Mouse (Mus musculus): ENCODE results near the gene Cphx1.
"Not testable (repeated sequence)": the region's sequence is repeated elsewhere in the genome, so short reads cannot be mapped to it uniquely, and the experiment has no call there.

- not testable (repeated sequence) for TF ChIP-seq POLR2A (IDR thresholded peaks at IDR 0.05; ENCODE audit: borderline replicate concordance, extremely low read depth, insufficient read depth, insufficient read length, poor library complexity, severe bottlenecking); CTCF (IDR thresholded peaks at IDR 0.05; ENCODE audit: borderline replicate concordance, extremely low read depth, insufficient read depth, insufficient read length)
Observed at GRCm38 (mm10) chr14:25907272-25907671, 30.8 kb upstream of the Cphx1 start.
